In the genomic region with DNA sequence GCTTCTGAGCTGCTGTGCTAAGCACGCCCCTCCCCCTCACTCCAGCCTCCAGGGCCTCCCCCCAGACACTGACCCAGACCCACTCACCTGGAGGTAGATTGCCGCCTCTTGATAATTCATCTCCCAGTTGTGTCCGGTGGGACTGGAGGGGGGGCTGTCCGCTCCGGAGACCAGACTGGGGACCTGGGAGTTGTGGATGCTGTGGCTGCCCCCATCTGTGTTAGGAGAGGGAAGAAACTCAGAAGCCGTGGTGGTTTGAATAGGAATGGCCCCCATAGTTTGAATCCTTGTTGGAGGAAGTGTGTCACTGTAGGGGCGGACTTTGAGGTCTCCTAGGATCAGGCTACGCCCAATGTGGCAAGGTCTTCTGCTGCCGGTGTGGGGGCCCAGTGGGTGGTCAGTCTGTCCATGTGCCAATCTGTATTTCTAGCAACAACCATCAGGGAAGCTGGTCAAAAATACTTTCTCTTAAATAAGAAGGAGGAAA, we compare ENCODE assay signal across 8 mouse cellular contexts. TPM values are rescaled to one million over a fixed set of nuclear protein-coding genes. Genes with fewer than 3 reads are reported as not detected.
DNase-seq lines count a peak whose midpoint lies in the region; ATAC-seq and TF ChIP-seq lines count a peak whose summit lies in the region.

No protein-coding gene starts in this region.

- intact Hi-C loops in left cerebral cortex, adult 2 months (cut with DNase I): no loop called here
- intact Hi-C loops in left cerebral cortex, postnatal 4 days (cut with DNase I): no loop called here

- peak overlapping the region; percentile 33 for H3K4me2 ChIP-seq in embryonic facial prominence, embryonic 13.5 days
- peak overlapping the region; percentile 41 for H3K4me2 ChIP-seq in limb, embryonic 13.5 days (replicated peaks)
- peak overlapping the region; percentile 32 for H3K4me2 ChIP-seq in neural tube, embryonic 12.5 days (replicated peaks)

- TF ChIP-seq CTCF in left cerebral cortex, adult 2 months (IDR thresholded peaks at IDR 0.05): no peak

- WGBS in embryonic facial prominence, embryonic 13.5 days: 61% methylated on average over 9 of the region's 9 CpGs
- WGBS in limb, embryonic 13.5 days: 56% methylated on average over 9 of the region's 9 CpGs
- WGBS in neural tube, embryonic 12.5 days: 53% methylated on average over 9 of the region's 9 CpGs

- no peak for DNase-seq in left cerebral cortex, adult 2 months (ENCODE audit: extremely low spot score in 1 of 2, low spot score in 2 of 2)
- DNase-seq in left cerebral cortex, postnatal 4 days: no peak
- DNase-seq in right cerebral cortex, adult 18-20 months: no peak
- DNase-seq in frontal cortex, postnatal 10 days (ENCODE audit: low spot score in 2 of 2): no peak
- no peak for DNase-seq in testis, postnatal 10 days (ENCODE audit: low spot score)

- H3K27me3 ChIP-seq in embryonic facial prominence, embryonic 13.5 days: no peaks in the 10 kb centered on the region
- H3K27me3 ChIP-seq in limb, embryonic 13.5 days: no peaks in the 10 kb centered on the region
- H3K27me3 ChIP-seq in neural tube, embryonic 12.5 days (replicated peaks): no peaks in the 10 kb centered on the region

- H3K36me3 ChIP-seq in embryonic facial prominence, embryonic 13.5 days: peaks cover 17% of the 10 kb centered on the region
- peaks cover 25% of the 10 kb centered on the region for H3K36me3 ChIP-seq in limb, embryonic 13.5 days
- peaks cover 21% of the 10 kb centered on the region for H3K36me3 ChIP-seq in neural tube, embryonic 12.5 days

- ATAC-seq in embryonic facial prominence, embryonic 13.5 days (ENCODE audit: insufficient number of reproducible peaks, insufficient read depth, low FRiP score, low TSS enrichment, low read depth): no peak; the same call in 1 of the 2 replicates
- no peak for ATAC-seq in limb, embryonic 13.5 days (ENCODE audit: low FRiP score, low read depth)
- ATAC-seq in neural tube, embryonic 12.5 days (ENCODE audit: low FRiP score, low read depth): no peak

- peak overlapping the region; percentile 41 for H3K4me3 ChIP-seq in left cerebral cortex, adult 2 months
- no peak overlapping the region for H3K4me3 ChIP-seq in embryonic facial prominence, embryonic 13.5 days
- H3K4me3 ChIP-seq in limb, embryonic 13.5 days: no peak overlapping the region
- H3K4me3 ChIP-seq in neural tube, embryonic 12.5 days: no peak overlapping the region

- H3K9ac ChIP-seq in embryonic facial prominence, embryonic 13.5 days: no peak overlapping the region; the same call in 1 of the 2 replicates
- H3K9ac ChIP-seq in limb, embryonic 13.5 days: no peak overlapping the region
- no peak overlapping the region for H3K9ac ChIP-seq in neural tube, embryonic 12.5 days

- H3K9me3 ChIP-seq in embryonic facial prominence, embryonic 13.5 days: no peaks in the 10 kb centered on the region
- no peaks in the 10 kb centered on the region for H3K9me3 ChIP-seq in limb, embryonic 13.5 days
- H3K9me3 ChIP-seq in neural tube, embryonic 12.5 days: no peaks in the 10 kb centered on the region

- H3K4me1 ChIP-seq in embryonic facial prominence, embryonic 13.5 days: peaks cover 63% of the 10 kb centered on the region
- H3K4me1 ChIP-seq in limb, embryonic 13.5 days: peaks cover 62% of the 10 kb centered on the region
- peaks cover 56% of the 10 kb centered on the region for H3K4me1 ChIP-seq in neural tube, embryonic 12.5 days

- H3K27ac ChIP-seq in left cerebral cortex, adult 2 months: peak overlapping the region; percentile 82
- H3K27ac ChIP-seq in embryonic facial prominence, embryonic 13.5 days: peak overlapping the region; percentile 66
- H3K27ac ChIP-seq in limb, embryonic 13.5 days: peak overlapping the region; percentile 61; the same call in 1 of the 2 replicates
- peak overlapping the region; percentile 62 for H3K27ac ChIP-seq in neural tube, embryonic 12.5 days

RNA-seq across cellular contexts. Expression of gene Tpcn1, which starts 28.3 kb away (rescaled TPM):
- 10 to 100 TPM; 36.8 to 42.1 TPM for total RNA-seq in left cerebral cortex, adult 2 months (2021)
- 10 to 100 TPM; 42.0 to 44.1 TPM for total RNA-seq in left cerebral cortex, postnatal 4 days (2021)
- 21.0 and 22.3 TPM in 2 replicates for polyA plus RNA-seq in embryonic facial prominence, embryonic 13.5 days (2015; fragmentation: Nextera tagmentation; extraction: Ambion mirVana)
- polyA plus RNA-seq in limb, embryonic 13.5 days (2015; fragmentation: Nextera tagmentation; extraction: Ambion mirVana): 23.7 and 24.0 TPM in 2 replicates
- 19.4 and 21.7 TPM in 2 replicates for polyA plus RNA-seq in neural tube, embryonic 12.5 days (2016; fragmentation: Nextera tagmentation; extraction: Ambion mirVana)

RNA-seq across cellular contexts. Expression of gene Iqcd, which starts 28.6 kb away (rescaled TPM):
- under 1 TPM; 0.47 to 0.75 TPM for total RNA-seq in left cerebral cortex, adult 2 months (2021)
- under 1 TPM; 0.58 to 0.64 TPM for total RNA-seq in left cerebral cortex, postnatal 4 days (2021)
- 0.60 and 0.80 TPM in 2 replicates for polyA plus RNA-seq in embryonic facial prominence, embryonic 13.5 days (2015; fragmentation: Nextera tagmentation; extraction: Ambion mirVana)
- 0.68 and 0.69 TPM in 2 replicates for polyA plus RNA-seq in limb, embryonic 13.5 days (2015; fragmentation: Nextera tagmentation; extraction: Ambion mirVana)
- 0.70 and 0.93 TPM in 2 replicates for polyA plus RNA-seq in neural tube, embryonic 12.5 days (2016; fragmentation: Nextera tagmentation; extraction: Ambion mirVana)

RNA-seq across cellular contexts. Expression of gene Slc8b1, which starts 49.2 kb away (rescaled TPM):
- 1 to 10 TPM; 4.5 to 7.5 TPM for total RNA-seq in left cerebral cortex, adult 2 months (2021)
- total RNA-seq in left cerebral cortex, postnatal 4 days (2021): 1 to 10 TPM; 3.3 to 4.6 TPM
- polyA plus RNA-seq in embryonic facial prominence, embryonic 13.5 days (2015; fragmentation: Nextera tagmentation; extraction: Ambion mirVana): 5.0 and 5.9 TPM in 2 replicates
- 6.1 and 6.9 TPM in 2 replicates for polyA plus RNA-seq in limb, embryonic 13.5 days (2015; fragmentation: Nextera tagmentation; extraction: Ambion mirVana)
- 5.6 and 6.9 TPM in 2 replicates for polyA plus RNA-seq in neural tube, embryonic 12.5 days (2016; fragmentation: Nextera tagmentation; extraction: Ambion mirVana)

RNA-seq across cellular contexts. Expression of gene Rita1, which starts 52.2 kb away (rescaled TPM):
- 10 to 100 TPM; 29.5 to 29.9 TPM for total RNA-seq in left cerebral cortex, adult 2 months (2021)
- 10 to 100 TPM; 22.7 to 26.0 TPM for total RNA-seq in left cerebral cortex, postnatal 4 days (2021)
- polyA plus RNA-seq in embryonic facial prominence, embryonic 13.5 days (2015; fragmentation: Nextera tagmentation; extraction: Ambion mirVana): 16.2 and 17.6 TPM in 2 replicates
- polyA plus RNA-seq in limb, embryonic 13.5 days (2015; fragmentation: Nextera tagmentation; extraction: Ambion mirVana): 15.6 and 17.9 TPM in 2 replicates
- 19.1 and 20.1 TPM in 2 replicates for polyA plus RNA-seq in neural tube, embryonic 12.5 days (2016; fragmentation: Nextera tagmentation; extraction: Ambion mirVana)

RNA-seq across cellular contexts. Expression of gene Ddx54, which starts 52.4 kb away (rescaled TPM):
- 10 to 100 TPM; 38.6 to 41.0 TPM for total RNA-seq in left cerebral cortex, adult 2 months (2021)
- 10 to 100 TPM; 52.0 to 55.4 TPM for total RNA-seq in left cerebral cortex, postnatal 4 days (2021)
- polyA plus RNA-seq in embryonic facial prominence, embryonic 13.5 days (2015; fragmentation: Nextera tagmentation; extraction: Ambion mirVana): 45.6 and 46.8 TPM in 2 replicates
- 46.5 and 47.2 TPM in 2 replicates for polyA plus RNA-seq in limb, embryonic 13.5 days (2015; fragmentation: Nextera tagmentation; extraction: Ambion mirVana)
- polyA plus RNA-seq in neural tube, embryonic 12.5 days (2016; fragmentation: Nextera tagmentation; extraction: Ambion mirVana): 57.8 and 58.3 TPM in 2 replicates
